Mouse (Mus musculus): ENCODE results near the gene Il15.

DNA sequence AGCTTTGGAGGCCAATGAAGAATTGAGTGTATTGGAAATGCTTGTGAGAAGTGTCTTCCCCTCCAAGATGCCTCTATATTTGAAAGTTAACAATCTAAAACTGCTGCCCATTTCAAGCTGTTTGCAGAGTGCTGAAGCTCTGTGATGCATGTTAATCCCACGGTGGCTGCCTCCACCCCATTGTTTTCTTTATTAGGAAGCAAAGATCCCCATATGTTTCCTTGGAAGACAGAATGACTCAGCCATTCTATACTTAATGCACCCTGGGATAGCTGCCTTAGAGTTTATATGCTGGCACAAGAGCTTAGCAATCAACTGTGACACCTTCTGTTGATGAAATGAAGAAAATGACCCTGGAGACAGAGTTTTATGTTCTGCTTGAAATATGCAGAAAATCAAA is 96.6 kb downstream of the Il15 start:
- TF ChIP-seq POLR2A (IDR thresholded peaks at IDR 0.05; ENCODE audit: control insufficient read depth, extremely low read depth, insufficient read depth, low read length, poor library complexity) = no peak
- no peak for TF ChIP-seq CTCF (IDR thresholded peaks at IDR 0.05; ENCODE audit: borderline replicate concordance, control insufficient read depth, extremely low read depth, insufficient read depth, low read length, poor library complexity)
